Mouse (Mus musculus) brain, embryonic 14.5 days (tissue): ENCODE measurements around the gene Ehbp1l1.

Experiments used
- CTCF ChIP-seq: fragments of 200-500 bp; IDR thresholded peaks from 2 replicates; pipeline ENCODE4 v1.5.1; 2012; ENCODE audit warnings: inconsistent platforms, mild to moderate bottlenecking, moderate library complexity, borderline replicate concordance; ENCODE audit not compliant: insufficient read depth, insufficient read length; ENCODE audit errors: extremely low read depth
- POLR2A ChIP-seq: fragments of 200-500 bp; IDR thresholded peaks from 2 replicates; pipeline ENCODE4 v1.6.1; 2012; ENCODE audit warnings: mild to moderate bottlenecking, inconsistent platforms, borderline replicate concordance; ENCODE audit not compliant: poor library complexity, insufficient read depth, insufficient read length, severe bottlenecking; ENCODE audit errors: extremely low read depth

- TF ChIP-seq CTCF = no peak
- no peak for TF ChIP-seq POLR2A
These were observed 20.8 kb upstream of the Ehbp1l1 start for GRCm38 (mm10) chr19:5746907-5747363.
